Mouse (Mus musculus) liver, embryonic 16.5 days (tissue): Measurements from ENCODE around the gene Opa3. TPM values are rescaled to one million over a fixed set of nuclear protein-coding genes. Genes with fewer than 3 reads are reported as not detected.

Source experiments
- ATAC-seq: fragments of 200-750 bp; cut with Nextera tagmentation; 2 replicates; pipeline ENCODE4 v1.8.0; 2017; ENCODE audit warnings: low read depth, mild to moderate bottlenecking, moderate number of reproducible peaks, moderate library complexity
- H3K27ac ChIP-seq: fragments of 300-500 bp; sonication (generic); 2 replicates; pipeline ENCODE4 v1.5.1; 2014; ENCODE audit warnings: mild to moderate bottlenecking, low read length
- H3K27me3 ChIP-seq: fragments of 300-500 bp; sonication (generic); 2 replicates; pipeline ENCODE4 v1.6.1; 2014; ENCODE audit warnings: low read depth, low read length, mixed read lengths; ENCODE audit not compliant: control insufficient read depth, insufficient read depth
- H3K36me3 ChIP-seq: fragments of 300-500 bp; sonication (generic); 2 replicates; pipeline ENCODE4 v1.6.1; 2014; ENCODE audit warnings: mild to moderate bottlenecking; ENCODE audit not compliant: control insufficient read depth, insufficient read depth
- H3K4me1 ChIP-seq: fragments of 300-500 bp; sonication (generic); 2 replicates; pipeline ENCODE4 v1.6.1; 2014; ENCODE audit warnings: low read depth, low read length, mixed read lengths; ENCODE audit not compliant: control insufficient read depth
- H3K4me2 ChIP-seq: fragments of 300-500 bp; sonication (generic); 2 replicates; pipeline ENCODE4 v1.6.1; 2014; ENCODE audit warnings: low read depth, low read length, mixed read lengths
- H3K4me3 ChIP-seq: fragments of 300-500 bp; sonication (generic); 2 replicates; pipeline ENCODE4 v1.5.1; 2014; ENCODE audit warnings: low read depth, mild to moderate bottlenecking, low read length
- H3K9ac ChIP-seq: fragments of 300-500 bp; sonication (generic); 2 replicates; pipeline ENCODE4 v1.6.1; 2014; ENCODE audit warnings: low read depth, low read length
- H3K9me3 ChIP-seq: fragments of 300-500 bp; sonication (generic); replicated peaks from 2 replicates; pipeline ENCODE4 v1.6.1; 2016; ENCODE audit warnings: low read length; ENCODE audit not compliant: control insufficient read depth
- WGBS: fragments of 180-500 bp; shearing (Covaris S2); extraction: QIAGEN DNeasy Blood & Tissue Kit; methylation state at CpG from one replicate; pipeline ENCODE4 v1.1.7; 2014; ENCODE audit not compliant: insufficient replicate concordance; 5-methylcytosine and 5-hydroxymethylcytosine counted together
- polyA plus RNA-seq: library from polyadenylated mRNA; unstranded; fragments of >200 nt; fragmentation: Nextera tagmentation; extraction: Ambion mirVana; gene quantifications from 2 replicates; pipeline ENCODE4 v1.2.1, GENCODE M21; 2015

The Opa3 gene
- polyA plus RNA-seq, 1 experiment from 2014 or later = 14.3 TPM

DNA sequence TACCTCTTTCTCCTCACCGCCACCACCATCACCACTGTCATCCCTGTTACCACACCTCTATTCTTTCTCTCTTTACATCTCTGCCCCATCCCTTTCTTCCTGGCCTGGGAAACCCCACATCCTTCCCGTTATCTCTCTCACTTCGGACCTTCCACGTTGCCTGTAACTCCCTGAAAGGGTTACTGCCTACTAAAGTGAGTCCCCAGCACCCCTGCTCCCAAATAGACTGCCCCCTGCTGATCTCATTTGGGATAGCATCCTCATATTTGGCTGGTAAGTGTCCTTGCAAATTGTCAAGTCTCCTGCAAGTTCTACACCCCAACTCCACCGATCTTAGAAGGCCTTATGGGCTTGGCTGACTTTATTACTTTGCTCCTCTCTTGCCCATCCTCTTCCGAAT is 31.5 kb upstream of the Opa3 start:
- WGBS = 49% methylated on average over 6 of the region's 6 CpGs
- no peak overlapping the region for H3K27ac ChIP-seq

DNA sequence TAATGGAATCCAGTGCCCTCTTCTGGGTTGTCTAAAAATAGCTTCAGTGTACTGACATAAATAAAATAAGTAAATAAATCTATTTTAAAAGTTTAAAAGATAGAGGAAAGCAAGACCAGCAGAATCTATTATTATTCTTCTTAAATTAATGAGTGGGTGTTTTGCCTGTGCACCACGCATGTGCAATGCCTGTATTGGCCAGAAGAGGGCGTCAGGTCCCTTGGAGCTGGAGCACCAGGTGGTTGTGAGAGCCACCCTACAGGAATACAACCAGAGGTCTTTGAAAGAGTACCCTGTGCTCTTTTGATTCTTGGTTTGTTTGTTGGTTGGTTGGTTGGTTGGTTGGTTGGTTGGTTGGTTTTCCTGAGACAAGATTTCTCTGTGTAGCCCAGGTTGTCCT is 30.1 kb upstream of the Opa3 start:
- H3K4me1 ChIP-seq = peaks cover 5% of the 10 kb centered on the region
- 21% methylated on average over 2 of the region's 2 CpGs for WGBS

More for the DNA sequence above, 31.5 kb upstream of the Opa3 start:
- Histone ChIP-seq H3K9me3 (0 out of 2 replicates have a peak, but pooled peaks cover 2% of the 10 kb centered on the region), H3K4me2 (no peak overlapping the region), H3K36me3 (peaks cover 7% of the 10 kb centered on the region), H3K4me1 (no peaks in the 10 kb centered on the region), H3K4me3 (no peak overlapping the region), H3K27me3 (no peaks in the 10 kb centered on the region), H3K9ac (no peak overlapping the region)
- ATAC-seq = no peak

DNA sequence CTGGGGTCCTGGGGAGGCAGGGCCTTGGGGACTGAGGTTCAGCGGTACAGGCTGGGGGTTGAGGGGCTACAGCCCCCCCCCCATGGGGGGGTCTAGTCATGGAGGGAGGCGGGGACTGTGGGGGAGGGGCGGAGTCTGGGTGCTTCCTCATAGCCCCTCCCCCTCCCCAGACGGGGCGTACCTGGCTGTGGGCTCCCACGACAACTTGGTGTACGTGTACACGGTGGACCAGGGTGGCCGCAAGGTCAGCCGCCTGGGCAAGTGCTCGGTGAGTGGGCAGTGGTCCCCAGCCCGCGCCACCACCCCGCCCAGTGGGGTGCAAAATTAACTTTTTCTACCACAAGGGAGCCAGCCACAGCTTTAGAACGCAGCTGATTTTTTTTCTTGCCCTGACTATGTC is 26.5 kb upstream of the Opa3 start:
- H3K27ac ChIP-seq = no peak overlapping the region
- H3K36me3 ChIP-seq = no peaks in the 10 kb centered on the region
- peaks cover 5% of the 10 kb centered on the region for H3K4me1 ChIP-seq
- whole genome bisulfite sequencing = 74% methylated on average over 15 of the region's 15 CpGs
- no peak overlapping the region for H3K4me2 ChIP-seq
- no peaks in the 10 kb centered on the region for H3K9me3 ChIP-seq
- no peak for ATAC-seq
- no peak overlapping the region for H3K4me3 ChIP-seq
- H3K9ac ChIP-seq = no peak overlapping the region
- H3K27me3 ChIP-seq = no peaks in the 10 kb centered on the region

More for the DNA sequence above, 30.1 kb upstream of the Opa3 start:
- peaks cover 4% of the 10 kb centered on the region for H3K36me3 ChIP-seq
- H3K4me3 ChIP-seq = no peak overlapping the region
- H3K9ac ChIP-seq = no peak overlapping the region
- no peak overlapping the region for H3K4me2 ChIP-seq
- no peak overlapping the region for H3K27ac ChIP-seq
- H3K27me3 ChIP-seq = no peaks in the 10 kb centered on the region
- ATAC-seq = no peak
- H3K9me3 ChIP-seq = 0 out of 2 replicates have a peak, but pooled peaks cover 2% of the 10 kb centered on the region

DNA sequence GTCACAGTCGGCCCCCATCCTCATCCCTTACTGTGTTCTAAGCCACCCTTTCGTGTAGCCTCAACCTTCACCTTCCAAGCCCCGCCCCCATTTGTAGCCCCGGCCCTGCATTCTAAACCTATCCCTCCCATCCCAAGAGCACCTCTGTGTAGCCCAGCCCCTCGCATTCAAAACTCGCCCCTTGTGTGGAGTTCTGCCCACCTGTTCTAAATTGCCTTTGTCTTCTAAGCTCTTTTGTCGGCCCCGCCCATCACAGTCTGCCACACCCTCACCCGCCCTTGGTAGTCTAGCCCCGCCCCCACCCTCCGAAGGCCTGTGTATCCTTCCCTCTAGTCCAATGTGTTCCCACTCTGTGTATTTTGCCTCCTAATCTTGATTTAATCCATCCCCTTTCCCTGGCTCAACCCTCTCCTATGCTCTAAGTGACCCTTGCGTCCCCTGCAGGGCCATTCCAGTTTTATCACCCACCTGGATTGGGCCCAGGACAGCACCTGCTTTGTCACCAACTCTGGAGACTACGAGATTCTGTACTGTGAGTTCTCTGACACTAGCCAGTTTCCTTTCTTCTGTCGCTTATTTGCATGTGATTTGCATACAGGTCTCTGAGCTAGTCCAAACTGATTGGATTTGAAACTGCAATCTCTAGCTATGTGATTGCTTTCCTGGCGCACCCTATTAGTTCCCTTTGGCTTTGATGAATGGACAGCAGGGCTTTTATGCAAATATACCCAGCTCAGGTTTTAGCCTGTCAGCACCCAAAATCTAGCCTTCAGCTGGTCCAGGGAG is 25.9 kb upstream of the Opa3 start:
- Histone ChIP-seq H3K4me2 (no peak overlapping the region), H3K27me3 (no peaks in the 10 kb centered on the region), H3K4me1 (peaks cover 5% of the 10 kb centered on the region), H3K9me3 (no peaks in the 10 kb centered on the region), H3K4me3 (no peak overlapping the region), H3K36me3 (no peaks in the 10 kb centered on the region), H3K9ac (no peak overlapping the region), H3K27ac (no peak overlapping the region)
- ATAC-seq = no peak
- WGBS = 51% methylated on average over 15 of the region's 15 CpGs

DNA sequence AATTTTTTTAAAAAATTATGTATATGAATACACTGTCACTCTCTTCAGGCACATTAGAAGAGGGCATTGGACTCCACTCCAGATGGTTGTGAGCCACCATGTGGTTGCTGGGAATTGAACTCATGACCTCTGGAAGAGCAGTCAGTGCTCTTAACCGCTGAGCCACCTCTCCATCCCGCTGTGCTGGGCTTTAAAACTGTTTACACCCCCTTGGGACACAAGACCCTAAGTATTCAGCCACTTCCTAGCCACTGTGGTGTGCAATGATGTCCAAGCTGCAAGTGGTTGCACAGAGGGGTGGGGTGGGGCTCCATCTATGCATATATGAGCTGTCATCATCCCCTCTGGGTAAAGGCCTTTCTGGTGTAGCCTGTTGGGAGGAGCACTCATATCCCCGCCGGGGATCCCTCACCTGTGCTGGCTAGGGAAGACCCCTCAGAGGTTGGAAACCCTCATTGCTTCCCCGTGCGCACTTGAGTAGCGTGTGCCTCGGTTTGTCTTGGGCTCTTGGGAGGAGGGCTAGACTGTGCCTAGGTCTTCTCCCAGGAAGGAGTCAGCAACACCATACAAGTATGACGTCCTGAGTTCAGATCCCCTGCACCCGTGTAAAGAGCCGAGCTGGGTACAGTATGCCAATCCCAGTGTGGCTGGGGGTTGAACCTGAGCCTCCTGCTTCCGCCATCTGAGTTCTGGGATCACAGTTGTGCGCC is 19.8 kb upstream of the Opa3 start:
- 69% methylated on average over 13 of the region's 13 CpGs for WGBS
- Histone ChIP-seq H3K9ac (no peak overlapping the region), H3K27me3 (peaks cover 20% of the 10 kb centered on the region), H3K4me2 (no peak overlapping the region), H3K36me3 (no peaks in the 10 kb centered on the region), H3K27ac (no peak overlapping the region), H3K4me3 (no peak overlapping the region), H3K9me3 (no peaks in the 10 kb centered on the region), H3K4me1 (no peaks in the 10 kb centered on the region)
- no peak for ATAC-seq

DNA sequence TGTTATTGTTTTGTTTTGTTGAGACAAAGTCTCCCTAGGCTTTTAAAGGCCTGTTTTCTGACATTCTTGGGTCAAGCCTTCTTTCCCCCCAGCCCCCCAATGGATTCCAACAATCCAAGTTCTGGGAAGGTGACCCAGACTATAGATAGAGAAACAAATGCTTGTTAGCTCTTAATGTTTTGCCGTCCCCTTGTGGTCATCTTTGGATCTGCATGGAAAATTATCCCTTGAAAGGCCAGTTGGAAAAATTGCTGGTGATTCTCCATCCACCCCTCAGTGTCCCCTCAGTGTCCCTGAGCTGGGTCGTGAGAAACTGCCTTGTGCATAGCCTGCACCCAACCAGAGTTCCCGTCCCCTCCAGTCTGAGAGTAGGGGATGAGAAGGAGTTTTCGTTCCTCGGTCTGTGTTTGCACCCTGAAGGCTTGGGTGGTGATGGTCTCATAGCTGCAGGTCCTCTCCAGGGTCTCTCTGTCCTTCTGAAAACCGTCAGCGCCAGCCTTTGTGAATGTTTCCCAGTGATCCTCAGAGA is 19.1 kb upstream of the Opa3 start:
- H3K4me3 ChIP-seq = no peak overlapping the region
- H3K4me2 ChIP-seq = no peak overlapping the region
- H3K36me3 ChIP-seq = no peaks in the 10 kb centered on the region
- peaks cover 23% of the 10 kb centered on the region for H3K27me3 ChIP-seq
- no peaks in the 10 kb centered on the region for H3K4me1 ChIP-seq
- no peak overlapping the region for H3K9ac ChIP-seq
- no peak for ATAC-seq
- no peak overlapping the region for H3K27ac ChIP-seq
- WGBS = 42% methylated on average over 7 of the region's 7 CpGs
- H3K9me3 ChIP-seq = no peaks in the 10 kb centered on the region

DNA sequence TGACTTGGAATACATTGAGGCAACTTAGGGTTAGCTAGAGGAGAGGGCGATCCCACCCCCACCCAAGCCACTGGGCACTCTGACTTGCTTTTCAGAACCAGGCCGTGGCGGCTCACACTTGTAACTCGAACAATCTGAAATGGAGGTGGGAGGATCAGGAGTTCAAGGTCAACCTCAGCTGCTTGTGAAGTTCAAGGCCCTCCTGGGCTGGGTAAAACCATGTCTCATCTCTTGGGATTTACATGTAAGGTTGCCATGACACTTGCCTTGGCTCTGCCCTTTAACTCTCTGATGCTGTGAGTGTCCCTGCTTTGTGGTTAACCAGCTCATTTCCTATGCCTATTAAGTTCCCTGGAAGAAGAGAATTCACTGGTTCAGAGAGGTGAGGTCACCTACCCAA is 18.6 kb upstream of the Opa3 start:
- Histone ChIP-seq H3K4me1 (no peaks in the 10 kb centered on the region), H3K9ac (no peak overlapping the region), H3K27me3 (peaks cover 26% of the 10 kb centered on the region), H3K9me3 (no peaks in the 10 kb centered on the region), H3K4me2 (no peak overlapping the region), H3K27ac (no peak overlapping the region), H3K36me3 (no peaks in the 10 kb centered on the region), H3K4me3 (no peak overlapping the region)
- ATAC-seq = no peak
- 63% methylated on average over 4 of the region's 4 CpGs for WGBS

DNA sequence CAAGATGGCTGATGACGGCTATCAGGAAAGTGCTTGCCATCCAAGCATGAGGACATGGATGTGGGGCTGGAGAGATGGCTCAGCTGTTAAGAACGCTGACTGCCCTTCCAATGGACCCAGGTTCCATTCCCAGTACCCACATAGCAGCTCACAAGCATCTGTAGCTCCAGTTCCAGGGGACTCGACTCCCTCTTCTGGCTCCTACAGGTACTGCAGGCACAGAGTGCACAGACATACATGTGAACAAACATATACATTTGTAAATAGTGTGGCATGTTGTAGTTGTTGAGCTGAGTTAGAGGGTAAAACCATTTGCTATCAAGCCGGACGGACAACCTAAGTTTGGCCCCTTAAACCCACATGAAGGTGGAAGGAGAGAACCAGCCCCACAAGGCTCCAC is 18.1 kb upstream of the Opa3 start:
- peaks cover 27% of the 10 kb centered on the region for H3K27me3 ChIP-seq
- H3K9me3 ChIP-seq = no peaks in the 10 kb centered on the region
- no peaks in the 10 kb centered on the region for H3K4me1 ChIP-seq
- 71% methylated on average over 5 of the region's 5 CpGs for WGBS
- H3K27ac ChIP-seq = no peak overlapping the region
- no peak overlapping the region for H3K9ac ChIP-seq
- no peak for ATAC-seq
- H3K4me3 ChIP-seq = no peak overlapping the region
- H3K36me3 ChIP-seq = no peaks in the 10 kb centered on the region
- no peak overlapping the region for H3K4me2 ChIP-seq
